Mouse (Mus musculus): Measurements from ENCODE around the gene Msi2.
A peak's percentile ranks its signal among the peaks of the same experiment; 100 is the strongest.

Gene Msi2

GRCm38 (mm10) chr11:88718050-88718765 is at the start of gene Msi2:
TSS of gene Msi2 (minus strand) at chr11:88718513.
- DNase-seq (ENCODE audit: low spot score in 2 of 2), result peak; percentile 87

- no peak for DNase-seq (ENCODE audit: low spot score in 2 of 2)
Observed at GRCm38 (mm10) chr11:88765635-88766034, 47.3 kb upstream of the Msi2 start.

- DNase-seq (ENCODE audit: low spot score in 2 of 2), result no peak
Observed at GRCm38 (mm10) chr11:88763371-88763770, 45.1 kb upstream of the Msi2 start.

- no peak for DNase-seq (ENCODE audit: low spot score in 2 of 2)
Observed at GRCm38 (mm10) chr11:88759501-88759900, 41.2 kb upstream of the Msi2 start.

DNA sequence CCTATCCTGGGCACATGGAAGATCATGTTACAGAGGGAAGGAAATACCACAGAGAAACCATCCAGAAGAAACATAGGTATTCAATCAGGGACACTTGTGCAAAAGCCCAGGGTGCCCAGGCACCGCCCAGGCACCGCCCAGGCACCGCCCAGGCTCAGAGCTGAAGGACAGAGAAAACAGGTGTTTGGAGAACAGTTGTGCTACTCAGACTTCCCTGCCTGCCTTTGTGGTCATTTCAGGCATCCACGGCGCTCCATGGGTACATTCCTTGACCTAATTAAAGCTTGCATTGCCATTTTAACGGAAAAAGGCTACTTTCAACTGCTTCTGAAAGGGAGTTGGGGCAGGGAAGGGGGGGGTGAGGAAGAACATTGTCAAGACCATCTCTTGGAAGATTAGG is 40.1 kb upstream of the Msi2 start:
- no peak for DNase-seq (ENCODE audit: low spot score in 2 of 2)

- DNase-seq (ENCODE audit: low spot score in 2 of 2), result no peak
Observed at GRCm38 (mm10) chr11:88745306-88745705, 27.0 kb upstream of the Msi2 start.

DNA sequence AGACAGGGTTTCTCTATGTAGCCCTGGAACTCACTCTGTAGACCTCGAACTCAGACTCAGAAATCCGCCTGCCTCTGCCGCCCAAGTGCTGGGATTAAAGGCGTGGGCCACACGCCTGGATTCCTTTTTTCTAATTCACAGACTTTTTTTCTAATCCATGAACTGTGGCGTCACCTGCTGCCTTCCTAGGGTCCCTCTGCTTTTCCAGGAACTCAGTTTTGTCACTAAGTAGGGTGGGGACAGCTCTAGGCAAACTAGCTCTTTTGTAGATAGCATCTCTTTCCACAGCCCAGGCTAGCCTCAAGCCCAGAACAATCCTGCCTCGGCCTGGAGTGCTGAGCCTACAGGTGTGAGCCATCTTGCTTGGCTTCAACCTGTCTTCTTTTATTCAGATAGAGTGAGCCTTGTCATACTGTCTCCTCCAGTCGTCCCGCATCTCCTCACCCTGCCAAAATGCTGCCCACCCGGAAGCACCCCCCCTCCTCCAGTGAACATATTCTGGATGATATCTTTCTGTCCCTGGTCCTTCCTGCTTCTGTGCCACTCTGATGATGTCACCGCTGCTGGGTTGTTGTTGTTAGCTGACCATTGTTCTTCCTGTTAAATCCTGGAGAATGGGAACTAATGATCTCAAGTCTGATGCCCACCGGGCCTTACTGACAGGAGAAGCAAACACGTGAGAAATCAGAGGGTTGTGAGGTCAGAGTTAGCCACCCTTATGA is 21.4 kb upstream of the Msi2 start:
- DNase-seq (ENCODE audit: low spot score in 2 of 2), result no peak

DNA sequence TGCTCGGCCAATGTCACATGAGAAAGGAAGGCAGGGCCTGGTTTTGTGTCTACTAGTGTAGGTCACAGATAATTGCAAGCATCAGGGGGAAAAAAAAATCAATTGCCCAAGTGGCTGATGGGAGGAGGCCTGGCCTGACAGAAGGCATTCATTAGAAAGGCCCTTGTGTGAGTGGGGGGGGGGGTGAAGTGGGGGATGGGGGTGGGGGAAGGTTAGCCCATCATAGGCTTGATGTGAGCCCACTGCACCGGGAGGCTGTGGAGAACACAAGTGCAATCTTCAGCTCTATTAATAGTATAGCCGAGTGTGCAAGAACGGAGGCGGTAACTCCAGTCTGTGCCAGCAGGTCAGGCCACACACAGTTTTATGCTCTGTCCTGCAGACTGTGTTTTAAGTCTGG is 11.1 kb upstream of the Msi2 start:
- DNase-seq (ENCODE audit: low spot score in 2 of 2), result no peak

- DNase-seq (ENCODE audit: low spot score in 2 of 2), result peak; percentile 60 to 83
Observed at GRCm38 (mm10) chr11:88728508-88728890, 10.2 kb upstream of the Msi2 start.

DNA sequence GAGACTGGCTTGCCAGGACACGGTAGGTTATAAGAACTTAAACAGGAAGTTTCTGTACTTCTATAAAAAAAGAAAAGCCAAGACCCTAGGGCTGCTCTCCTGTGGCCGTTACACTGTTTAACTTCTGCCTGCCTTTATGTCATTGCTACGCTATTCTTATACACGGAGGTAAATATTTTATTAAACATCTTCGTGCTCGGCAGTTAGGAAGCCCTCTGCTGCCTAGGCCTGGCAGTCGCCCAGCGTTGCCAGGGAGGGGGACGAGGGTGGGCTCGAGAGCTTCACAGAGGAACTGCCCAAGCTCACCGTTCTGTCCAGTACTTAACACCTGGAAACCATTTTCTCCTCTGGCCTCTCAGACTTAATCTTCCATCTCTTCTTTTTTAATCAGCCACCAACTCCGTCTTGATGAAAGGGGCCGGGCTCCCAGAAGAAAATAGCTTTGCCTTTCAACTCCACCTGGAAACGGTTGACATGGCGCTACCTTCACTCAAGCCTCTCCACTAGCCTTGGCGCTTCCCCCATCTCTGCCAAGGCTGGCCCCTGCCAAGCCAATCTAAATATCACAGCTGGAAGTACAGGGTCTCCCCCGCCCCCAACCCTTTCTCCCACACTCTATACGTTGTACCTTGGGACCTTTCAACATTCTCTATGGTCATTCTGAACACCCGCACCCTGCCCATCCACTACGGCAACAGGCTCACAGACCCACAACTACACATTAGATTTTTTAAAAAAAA is 9.6 kb upstream of the Msi2 start:
- no peak for DNase-seq (ENCODE audit: low spot score in 2 of 2)

DNA sequence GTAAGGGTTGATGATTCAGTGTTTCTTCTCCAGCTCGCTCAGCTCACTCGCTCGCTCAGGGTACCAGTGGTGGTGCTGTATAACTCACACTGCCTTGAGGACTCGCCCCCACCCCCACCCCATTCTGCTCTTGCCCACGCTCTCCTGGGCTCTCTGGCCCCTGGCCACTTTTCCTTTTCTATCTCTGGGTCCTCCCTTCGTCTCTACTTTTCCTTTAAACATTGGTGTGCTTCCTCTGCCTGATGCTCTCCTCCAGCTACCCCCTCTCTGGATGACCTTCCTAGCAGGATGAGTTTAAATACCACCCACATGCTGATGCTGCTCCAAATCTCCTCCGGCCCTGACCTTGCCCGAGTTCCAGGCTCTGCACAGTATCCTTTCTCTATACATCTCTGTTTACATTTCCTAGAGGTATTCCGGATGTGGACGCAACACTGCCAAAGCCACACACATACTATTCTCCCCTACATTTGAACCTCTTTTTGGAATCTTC is 2.9 kb upstream of the Msi2 start:
- no peak for DNase-seq (ENCODE audit: low spot score in 2 of 2)

GRCm38 (mm10) chr11:88720261-88721143 is 2.2 kb upstream of the Msi2 start:
- DNase-seq (ENCODE audit: low spot score in 2 of 2), result no peak

GRCm38 (mm10) chr11:88719601-88720000 is 1.3 kb upstream of the Msi2 start:
- DNase-seq (ENCODE audit: low spot score in 2 of 2), result no peak

GRCm38 (mm10) chr11:88718766-88719595 is 668 bp upstream of the Msi2 start:
- no peak for DNase-seq (ENCODE audit: low spot score in 2 of 2)

- no peak for DNase-seq (ENCODE audit: low spot score in 2 of 2)
Observed at GRCm38 (mm10) chr11:88717644-88718049, 666 bp downstream of the Msi2 start.

DNA sequence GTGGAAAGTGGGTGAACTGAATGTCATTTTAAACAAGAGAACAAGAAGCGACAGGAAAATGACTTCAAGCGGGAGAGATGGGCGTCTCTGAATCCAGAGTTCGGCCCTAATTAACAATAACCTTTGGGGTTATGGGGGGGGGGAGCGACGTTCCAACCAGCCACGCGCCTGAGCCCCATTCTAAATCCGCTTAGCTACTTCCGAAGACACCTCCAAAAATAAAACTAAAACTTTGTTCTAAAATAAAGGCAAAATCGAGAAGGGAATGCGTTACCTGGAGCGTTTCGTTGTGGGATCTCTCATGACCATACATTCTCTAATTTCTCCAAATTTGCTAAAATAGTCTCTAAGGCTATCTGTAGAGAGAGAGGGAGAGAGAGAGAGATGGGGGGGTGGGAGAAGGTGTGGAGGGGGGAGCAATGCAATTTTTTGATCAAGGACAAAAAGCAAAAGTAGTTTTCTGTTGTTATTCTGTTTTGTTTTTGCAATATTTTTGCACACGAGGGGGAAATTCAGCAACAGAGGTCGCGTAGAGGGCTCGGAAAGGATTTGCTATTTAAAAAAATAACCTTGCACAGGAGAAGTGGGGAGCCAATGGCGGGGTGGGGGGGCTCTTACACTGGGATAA is 1.2 kb downstream of the Msi2 start:
- DNase-seq (ENCODE audit: low spot score in 2 of 2), result no peak

DNA sequence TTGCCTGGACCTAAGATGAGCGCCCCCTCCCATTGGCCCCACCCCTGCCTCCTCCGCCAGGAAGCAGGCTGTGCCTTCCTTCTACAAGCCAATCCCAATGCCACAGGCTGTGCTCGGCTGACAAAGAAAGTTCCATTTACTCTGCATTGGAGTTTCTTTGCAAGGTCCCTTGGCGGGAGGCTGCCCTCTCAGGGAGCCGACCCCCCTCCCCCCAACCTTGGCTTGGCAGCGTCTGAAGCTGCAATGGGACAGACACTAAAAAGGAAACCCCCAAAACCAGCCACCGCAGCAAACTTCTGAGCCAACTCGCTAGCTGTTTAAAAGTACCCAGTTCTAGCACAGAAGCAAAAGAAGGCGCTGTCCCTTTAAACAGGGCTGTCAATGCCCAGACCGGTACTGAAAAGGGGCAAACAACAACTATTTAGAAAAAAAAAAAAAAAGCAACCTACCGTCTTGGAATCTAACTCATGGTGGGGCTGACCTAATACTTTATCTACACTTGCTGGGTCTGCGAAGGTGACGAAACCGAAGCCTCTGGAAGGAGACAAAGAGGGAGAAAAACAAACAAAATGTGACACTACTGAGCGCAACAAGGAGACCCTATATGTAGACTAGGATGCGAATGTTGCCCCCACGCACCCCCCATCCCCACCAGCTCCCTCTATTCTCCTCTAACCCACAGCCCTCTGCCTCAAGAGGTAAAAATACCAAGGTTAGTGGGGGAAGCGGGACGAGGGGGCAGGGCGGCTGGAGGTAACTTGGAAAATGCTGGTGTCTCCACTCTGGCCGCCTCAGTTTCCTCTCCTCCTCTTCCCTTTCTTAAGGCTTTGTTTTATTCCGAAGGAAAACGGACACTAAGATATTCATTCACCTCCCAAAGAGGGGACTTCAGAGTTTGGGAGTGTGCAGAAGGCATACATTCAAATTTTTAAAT is 2.0 kb downstream of the Msi2 start:
- DNase-seq (ENCODE audit: low spot score in 2 of 2), result no peak

DNA sequence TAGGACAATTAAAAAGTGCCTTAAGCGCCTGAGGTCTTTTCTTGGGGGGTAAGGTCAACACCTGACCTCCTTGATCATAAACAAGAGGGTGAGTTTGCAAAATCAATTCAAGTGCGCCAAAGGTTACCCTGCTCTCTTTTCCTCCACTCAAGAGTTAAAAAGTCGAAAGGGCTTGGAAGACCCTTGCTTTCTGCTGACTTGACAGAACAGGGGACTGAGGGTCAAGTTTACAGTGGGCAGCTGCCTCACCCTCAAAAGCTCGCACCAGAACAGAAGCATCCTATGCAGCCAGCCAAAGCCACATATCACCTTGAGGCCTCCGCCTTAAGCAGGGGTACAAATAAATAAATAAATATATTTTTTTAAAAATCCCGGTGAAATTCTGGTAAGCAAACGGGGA is 3.0 kb downstream of the Msi2 start:
- DNase-seq (ENCODE audit: low spot score in 2 of 2), result no peak

DNA sequence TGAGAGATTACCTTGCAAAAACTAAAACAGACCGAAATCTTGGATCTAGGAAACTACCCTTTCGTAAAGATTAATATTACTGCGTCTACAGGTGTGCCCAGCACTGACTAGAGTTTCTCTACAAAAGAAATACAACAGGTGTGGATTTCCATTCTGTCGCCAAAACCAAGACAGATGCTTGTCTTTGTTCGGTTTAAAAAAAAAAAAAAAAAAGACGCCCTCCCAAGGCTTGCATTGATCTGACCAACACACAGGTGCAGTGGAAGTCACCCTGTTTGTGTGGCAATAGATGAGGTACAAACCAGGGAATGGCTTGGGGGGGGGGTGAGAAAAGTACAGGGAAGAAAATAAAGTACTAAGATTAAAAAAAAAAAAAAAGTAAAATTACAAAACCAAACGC is 4.2 kb downstream of the Msi2 start:
- DNase-seq (ENCODE audit: low spot score in 2 of 2), result no peak
